Mouse (Mus musculus): ENCODE measurements around the gene Gtf2f1.

GRCm38 (mm10) chr17:57032854-57033253 is 21.8 kb upstream of the Gtf2f1 start:
- TF ChIP-seq CTCF (conservative IDR thresholded peaks at IDR 0.05; ENCODE audit: insufficient read depth, insufficient read length, low read depth, low read length) = no peak
- no peak for TF ChIP-seq POLR2A (IDR thresholded peaks at IDR 0.05; ENCODE audit: low read depth, low read length)

Measured in kidney, adult 2 months (tissue).